Mouse (Mus musculus) thymus, postnatal 0 days (tissue): ENCODE results near the gene Otulin. TPM values are rescaled to one million over a fixed set of nuclear protein-coding genes. Genes with fewer than 3 reads are reported as not detected.
A peak's percentile ranks its signal among the peaks of the same experiment; 100 is the strongest.

Experiments
- DNase-seq: peaks from one replicate; pipeline ENCODE4 v3.0.0-alpha.2; 2015; ENCODE audit warnings: low spot score
- polyA plus RNA-seq: library from polyadenylated mRNA; unstranded; fragments of >200 nt; fragmentation: Nextera tagmentation; extraction: Ambion mirVana; gene quantifications from 2 replicates; pipeline ENCODE4 v1.2.1, GENCODE M21; 2015

Gene Otulin
- polyA plus RNA-seq, 1 experiment from 2014 or later = 53.0 TPM

GRCm38 (mm10) chr15:27617227-27617626, 13.3 kb downstream of the Otulin start:
- no peak for DNase-seq

- no peak for DNase-seq
These were observed 14.3 kb downstream of the Otulin start for GRCm38 (mm10) chr15:27616159-27616558.

GRCm38 (mm10) chr15:27613255-27613654, 17.2 kb downstream of the Otulin start:
- no peak for DNase-seq

GRCm38 (mm10) chr15:27612533-27613221, 17.8 kb downstream of the Otulin start:
- DNase-seq = peak; percentile 72

GRCm38 (mm10) chr15:27609554-27609953, 20.9 kb downstream of the Otulin start:
- no peak for DNase-seq

GRCm38 (mm10) chr15:27605252-27605651, 25.2 kb downstream of the Otulin start:
- no peak for DNase-seq

- DNase-seq = no peak
These were observed 25.9 kb downstream of the Otulin start for GRCm38 (mm10) chr15:27604558-27604957.

GRCm38 (mm10) chr15:27600524-27600923, 30.0 kb downstream of the Otulin start:
- DNase-seq = no peak

GRCm38 (mm10) chr15:27598786-27599385, 31.6 kb downstream of the Otulin start:
- DNase-seq = no peak

- DNase-seq = no peak
These were observed 33.0 kb downstream of the Otulin start for GRCm38 (mm10) chr15:27597516-27597915.

GRCm38 (mm10) chr15:27596463-27597140, 33.9 kb downstream of the Otulin start:
- DNase-seq = peak; percentile 84

GRCm38 (mm10) chr15:27595560-27595959, 34.9 kb downstream of the Otulin start:
- DNase-seq = no peak

GRCm38 (mm10) chr15:27594973-27595372, 35.5 kb downstream of the Otulin start:
- DNase-seq = no peak

GRCm38 (mm10) chr15:27593717-27594116, 36.8 kb downstream of the Otulin start:
- DNase-seq = no peak

- no peak for DNase-seq
These were observed 37.7 kb downstream of the Otulin start for GRCm38 (mm10) chr15:27592620-27593320.

GRCm38 (mm10) chr15:27590812-27591211, 39.7 kb downstream of the Otulin start:
- no peak for DNase-seq

GRCm38 (mm10) chr15:27588087-27588826, 42.2 kb downstream of the Otulin start:
- DNase-seq = peak; percentile 18

GRCm38 (mm10) chr15:27586093-27586480, 44.4 kb downstream of the Otulin start:
- DNase-seq = no peak

GRCm38 (mm10) chr15:27585466-27586092, 44.9 kb downstream of the Otulin start:
- no peak for DNase-seq

- DNase-seq = no peak
These were observed 46.9 kb downstream of the Otulin start for GRCm38 (mm10) chr15:27583620-27584019.

GRCm38 (mm10) chr15:27583042-27583441, 47.5 kb downstream of the Otulin start:
- no peak for DNase-seq
